Mouse (Mus musculus): ENCODE data around the gene Aifm2.

DNA sequence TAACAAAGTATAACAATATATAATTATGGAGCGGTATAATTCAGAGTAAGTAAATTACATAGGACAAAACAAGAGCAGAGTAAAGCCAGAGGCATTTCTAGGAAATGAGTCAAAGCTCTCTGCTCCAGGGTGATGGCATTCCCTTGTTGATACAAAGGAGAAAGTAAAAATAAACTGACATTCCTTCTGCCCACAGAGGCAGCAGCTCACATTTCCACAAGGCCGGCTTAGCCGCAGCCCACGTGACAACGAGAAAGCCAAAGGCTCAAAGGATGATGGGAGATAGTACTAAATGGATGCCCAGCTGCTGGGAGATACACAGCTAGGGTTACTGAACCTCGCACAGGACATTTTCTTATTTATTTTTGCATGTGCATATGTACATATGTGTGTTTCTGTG lies 44.8 kb downstream of the Aifm2 start:
- no peak for TF ChIP-seq EP300 (IDR thresholded peaks at IDR 0.05; ENCODE audit: insufficient read depth, low read depth, low read length)
- TF ChIP-seq POLR2A (IDR thresholded peaks at IDR 0.05; ENCODE audit: insufficient read depth, low read length) = no peak
- TF ChIP-seq CTCF (IDR thresholded peaks at IDR 0.05; ENCODE audit: low read depth, low read length) = no peak
